Mouse (Mus musculus): ENCODE data around the gene Tspan14.

- TF ChIP-seq CTCF (IDR thresholded peaks at IDR 0.05) (no peak), EP300 (IDR thresholded peaks at IDR 0.05) (no peak)
Observed at GRCm38 (mm10) chr14:41006263-41006662, 39.7 kb upstream of the Tspan14 start.
